Mouse (Mus musculus) lung, postnatal 0 days (tissue): ENCODE measurements around the gene Lsm4. TPM values are rescaled to one million over a fixed set of nuclear protein-coding genes. Genes with fewer than 3 reads are reported as not detected.

Experiments
- ATAC-seq: fragments of 200-750 bp; cut with Nextera tagmentation; 2 replicates; pipeline ENCODE4 v1.8.0; 2017; ENCODE audit warnings: moderate library complexity
- DNase-seq: peaks from one replicate; pipeline ENCODE4 v3.0.0-alpha.2; 2016; ENCODE audit warnings: low spot score
- H3K27ac ChIP-seq: fragments of 300-500 bp; sonication (generic); 2 replicates; pipeline ENCODE4 v1.5.1; 2014; ENCODE audit warnings: antibody characterized with exemption, mild to moderate bottlenecking, low read length, mixed read lengths
- H3K27me3 ChIP-seq: fragments of 300-500 bp; sonication (generic); replicated peaks from 2 replicates; pipeline ENCODE4 v1.6.1; 2014; ENCODE audit warnings: low read length, mixed read lengths; ENCODE audit not compliant: insufficient read depth
- H3K36me3 ChIP-seq: fragments of 300-500 bp; sonication (generic); 2 replicates; pipeline ENCODE4 v1.6.1; 2014; ENCODE audit warnings: low read length, mixed read lengths; ENCODE audit not compliant: insufficient read depth
- H3K4me1 ChIP-seq: fragments of 300-500 bp; sonication (generic); 2 replicates; pipeline ENCODE4 v1.6.1; 2014; ENCODE audit warnings: antibody characterized with exemption, low read depth, low read length, mixed read lengths; ENCODE audit not compliant: insufficient read depth
- H3K4me2 ChIP-seq: fragments of 300-500 bp; sonication (generic); replicated peaks from 2 replicates; pipeline ENCODE4 v1.6.1; 2014; ENCODE audit warnings: low read depth, mild to moderate bottlenecking, low read length, moderate library complexity, mixed read lengths
- H3K4me3 ChIP-seq: fragments of 300-500 bp; sonication (generic); 2 replicates; pipeline ENCODE4 v1.5.1; 2014; ENCODE audit warnings: low read depth, low read length
- H3K9ac ChIP-seq: fragments of 300-500 bp; sonication (generic); replicated peaks from 2 replicates; pipeline ENCODE4 v1.6.1; 2014; ENCODE audit warnings: low read depth, mild to moderate bottlenecking
- H3K9me3 ChIP-seq: fragments of 300-500 bp; sonication (generic); 2 replicates; pipeline ENCODE4 v1.6.1; 2016; ENCODE audit warnings: low read length, mixed read lengths
- CTCF ChIP-seq: IDR thresholded peaks from 2 replicates; pipeline ENCODE4 v1.5.1; 2016; ENCODE audit warnings: antibody characterized with exemption, mild to moderate bottlenecking
- EP300 ChIP-seq: IDR thresholded peaks from 2 replicates; pipeline ENCODE4 v1.6.1; 2016; ENCODE audit warnings: antibody characterized with exemption, mild to moderate bottlenecking, control low read depth
- WGBS: fragments of 180-500 bp; shearing (Covaris S2); extraction: QIAGEN DNeasy Blood & Tissue Kit; methylation state at CpG from one replicate; pipeline ENCODE4 v1.1.7; 2014; 5-methylcytosine and 5-hydroxymethylcytosine counted together
- polyA plus RNA-seq: library from polyadenylated mRNA; unstranded; fragments of >200 nt; fragmentation: Nextera tagmentation; extraction: Ambion mirVana; gene quantifications from 2 replicates; pipeline ENCODE4 v1.2.1, GENCODE M21; 2015

The Lsm4 gene
- polyA plus RNA-seq, 1 experiment from 2014 or later: 104 TPM

- Histone ChIP-seq H3K27me3 (no peaks in the 10 kb centered on the region), H3K4me3 (no peak overlapping the region), H3K36me3 (no peaks in the 10 kb centered on the region), H3K9ac (no peak overlapping the region), H3K4me1 (peaks cover 11% of the 10 kb centered on the region; the same call in 1 of the 2 replicates), H3K27ac (no peak overlapping the region), H3K4me2 (peak overlapping the region; percentile 60; the same call in 1 of the 2 replicates), H3K9me3 (no peaks in the 10 kb centered on the region)
- peak; percentile 59 for ATAC-seq
- TF ChIP-seq EP300: no peak
- WGBS: 14% methylated on average over 22 of the region's 22 CpGs
- DNase-seq: peak; percentile 84
These were observed 42.3 kb upstream of the Lsm4 start for GRCm38 (mm10) chr8:70630532-70631381.

GRCm38 (mm10) chr8:70631436-70631835 lies 41.6 kb upstream of the Lsm4 start:
- peak; percentile 55 for DNase-seq
- Histone ChIP-seq H3K27me3 (no peaks in the 10 kb centered on the region), H3K27ac (no peak overlapping the region), H3K9ac (no peak overlapping the region), H3K4me2 (0 out of 2 replicates have a peak overlapping the region, but pooled peaks have one; percentile 11), H3K4me3 (no peak overlapping the region), H3K4me1 (peaks cover 11% of the 10 kb centered on the region; the same call in 1 of the 2 replicates), H3K36me3 (no peaks in the 10 kb centered on the region), H3K9me3 (no peaks in the 10 kb centered on the region)
- 15% methylated on average over 24 of the region's 24 CpGs for WGBS
- TF ChIP-seq EP300: no peak
- TF ChIP-seq CTCF: no peak
- no peak for ATAC-seq

- H3K4me1 ChIP-seq: peaks cover 11% of the 10 kb centered on the region; the same call in 1 of the 2 replicates
- no peak within 1 kb of the TSS for H3K9ac ChIP-seq
- no peak for ATAC-seq
- H3K27ac ChIP-seq: no peak within 1 kb of the TSS
- H3K27me3 ChIP-seq: no peaks in the 10 kb centered on the region
- TF ChIP-seq EP300: no peak
- TF ChIP-seq CTCF: no peak
- no peaks in the 10 kb centered on the region for H3K9me3 ChIP-seq
- 78% methylated on average over 6 of the region's 6 CpGs for WGBS
- H3K4me3 ChIP-seq: no peak within 1 kb of the TSS
- peak; percentile 4 for DNase-seq
- 0 out of 2 replicates have a peak within 1 kb of the TSS, but pooled peaks have one; percentile 11 for H3K4me2 ChIP-seq
- no peaks in the 10 kb centered on the region for H3K36me3 ChIP-seq
These were observed 40.6 kb upstream of the Lsm4 start, which contains the start of gene Gdf15 for GRCm38 (mm10) chr8:70632346-70632892. Gene Gdf15 (minus strand): TSS chr8:70632456.

GRCm38 (mm10) chr8:70634066-70634465 lies 39.0 kb upstream of the Lsm4 start:
- H3K27ac ChIP-seq: no peak overlapping the region
- no peaks in the 10 kb centered on the region for H3K27me3 ChIP-seq
- no peaks in the 10 kb centered on the region for H3K9me3 ChIP-seq
- DNase-seq: peak; percentile 67
- ATAC-seq: peak; percentile 39
- H3K4me2 ChIP-seq: no peak overlapping the region
- no peaks in the 10 kb centered on the region for H3K36me3 ChIP-seq
- TF ChIP-seq EP300: peak; percentile 79; the same call in 1 of the 2 replicates
- TF ChIP-seq CTCF: no peak
- no peak overlapping the region for H3K9ac ChIP-seq
- no peak overlapping the region for H3K4me3 ChIP-seq
- WGBS: 24% methylated on average over 6 of the region's 6 CpGs
- H3K4me1 ChIP-seq: peaks cover 11% of the 10 kb centered on the region; the same call in 1 of the 2 replicates

GRCm38 (mm10) chr8:70635527-70635926 lies 37.5 kb upstream of the Lsm4 start:
- Histone ChIP-seq H3K4me1 (peaks cover 6% of the 10 kb centered on the region; the same call in 1 of the 2 replicates), H3K27ac (no peak overlapping the region), H3K36me3 (no peaks in the 10 kb centered on the region), H3K9ac (no peak overlapping the region), H3K27me3 (no peaks in the 10 kb centered on the region), H3K9me3 (no peaks in the 10 kb centered on the region), H3K4me3 (no peak overlapping the region), H3K4me2 (no peak overlapping the region)
- WGBS: 83% methylated on average over 6 of the region's 6 CpGs
- DNase-seq (peak; percentile 3), ATAC-seq (no peak)
- TF ChIP-seq EP300: no peak
- TF ChIP-seq CTCF: no peak

- TF ChIP-seq CTCF: no peak
- no peak for TF ChIP-seq EP300
- ATAC-seq (no peak), DNase-seq (no peak)
- no peaks in the 10 kb centered on the region for H3K27me3 ChIP-seq
- H3K9ac ChIP-seq: no peak overlapping the region
- no peaks in the 10 kb centered on the region for H3K9me3 ChIP-seq
- H3K36me3 ChIP-seq: no peaks in the 10 kb centered on the region
- H3K4me2 ChIP-seq: no peak overlapping the region
- 56% methylated on average over 7 of the region's 8 CpGs for WGBS
- H3K4me3 ChIP-seq: no peak overlapping the region
- no peaks in the 10 kb centered on the region for H3K4me1 ChIP-seq
- H3K27ac ChIP-seq: no peak overlapping the region
These were observed 36.2 kb upstream of the Lsm4 start for GRCm38 (mm10) chr8:70636838-70637237.
